Mouse (Mus musculus): ENCODE measurements at regions not wholly inside any gene's neighbourhood (a gene's known extent, or its start where the extent isn't known, plus 50 kb on each side); places are given as distances from the start of the nearest gene placed in this dataset.

GRCm38 (mm10) chr2:128416416-128416815, 174.6 kb upstream of the Spdye4c start:
- no peak for TF ChIP-seq CTCF (IDR thresholded peaks at IDR 0.05; ENCODE audit: low read depth)
- TF ChIP-seq EP300 (IDR thresholded peaks at IDR 0.05; ENCODE audit: low read depth), result no peak
- Histone ChIP-seq H3K36me3 (replicated peaks; ENCODE audit: control insufficient read depth, insufficient read depth, low read length) (no peaks in the 10 kb centered on the region), H3K27ac (ENCODE audit: low read depth) (no peak overlapping the region), H3K27me3 (ENCODE audit: control insufficient read depth, insufficient read depth, low read length) (no peaks in the 10 kb centered on the region), H3K9me3 (replicated peaks; ENCODE audit: control insufficient read depth, low read length) (no peaks in the 10 kb centered on the region), H3K4me2 (ENCODE audit: low read depth, low read length) (no peak overlapping the region), H3K4me1 (ENCODE audit: control insufficient read depth, insufficient read depth) (peaks cover 3% of the 10 kb centered on the region; the same call in 1 of the 2 replicates), H3K4me3 (ENCODE audit: low read depth, low read length) (no peak overlapping the region), H3K9ac (replicated peaks; ENCODE audit: low read depth, low read length) (no peak overlapping the region)
- DNase-seq (ENCODE audit: low spot score), result no peak
- 74% methylated on average over 7 of the region's 7 CpGs for WGBS
- ATAC-seq (ENCODE audit: insufficient read depth, low read depth), result no peak

GRCm38 (mm10) chr2:128418960-128419359, 172.0 kb upstream of the Spdye4c start:
- TF ChIP-seq EP300 (IDR thresholded peaks at IDR 0.05; ENCODE audit: low read depth) (no peak), CTCF (IDR thresholded peaks at IDR 0.05; ENCODE audit: low read depth) (no peak)
- Histone ChIP-seq H3K36me3 (replicated peaks; ENCODE audit: control insufficient read depth, insufficient read depth, low read length) (no peaks in the 10 kb centered on the region), H3K9me3 (replicated peaks; ENCODE audit: control insufficient read depth, low read length) (no peaks in the 10 kb centered on the region), H3K4me1 (ENCODE audit: control insufficient read depth, insufficient read depth) (peaks cover 3% of the 10 kb centered on the region; the same call in 1 of the 2 replicates), H3K4me2 (ENCODE audit: low read depth, low read length) (no peak overlapping the region), H3K27ac (ENCODE audit: low read depth) (no peak overlapping the region), H3K9ac (replicated peaks; ENCODE audit: low read depth, low read length) (no peak overlapping the region), H3K4me3 (ENCODE audit: low read depth, low read length) (no peak overlapping the region), H3K27me3 (ENCODE audit: control insufficient read depth, insufficient read depth, low read length) (no peaks in the 10 kb centered on the region)
- no peak for DNase-seq (ENCODE audit: low spot score)
- 65% methylated on average over 3 of the region's 3 CpGs for WGBS
- no peak for ATAC-seq (ENCODE audit: insufficient read depth, low read depth)

GRCm38 (mm10) chr2:128420406-128420805, 170.6 kb upstream of the Spdye4c start:
- DNase-seq (ENCODE audit: low spot score), result no peak
- no peak overlapping the region for H3K27ac ChIP-seq (ENCODE audit: low read depth)
- ATAC-seq (ENCODE audit: insufficient read depth, low read depth), result no peak
- no peaks in the 10 kb centered on the region for H3K9me3 ChIP-seq (replicated peaks; ENCODE audit: control insufficient read depth, low read length)
- 79% methylated on average over 10 of the region's 10 CpGs for WGBS
- H3K4me1 ChIP-seq (ENCODE audit: control insufficient read depth, insufficient read depth), result peaks cover 3% of the 10 kb centered on the region
- no peaks in the 10 kb centered on the region for H3K27me3 ChIP-seq (ENCODE audit: control insufficient read depth, insufficient read depth, low read length)
- no peak for TF ChIP-seq CTCF (IDR thresholded peaks at IDR 0.05; ENCODE audit: low read depth)
- TF ChIP-seq EP300 (IDR thresholded peaks at IDR 0.05; ENCODE audit: low read depth), result no peak
- H3K9ac ChIP-seq (replicated peaks; ENCODE audit: low read depth, low read length), result no peak overlapping the region
- H3K4me2 ChIP-seq (ENCODE audit: low read depth, low read length), result no peak overlapping the region
- H3K4me3 ChIP-seq (ENCODE audit: low read depth, low read length), result no peak overlapping the region
- H3K36me3 ChIP-seq (replicated peaks; ENCODE audit: control insufficient read depth, insufficient read depth, low read length), result no peaks in the 10 kb centered on the region

GRCm38 (mm10) chr2:128422677-128423076, 168.3 kb upstream of the Spdye4c start:
- DNase-seq (ENCODE audit: low spot score) (no peak), ATAC-seq (ENCODE audit: insufficient read depth, low read depth) (no peak)
- Histone ChIP-seq H3K4me3 (ENCODE audit: low read depth, low read length) (no peak overlapping the region), H3K9me3 (replicated peaks; ENCODE audit: control insufficient read depth, low read length) (no peaks in the 10 kb centered on the region), H3K27me3 (ENCODE audit: control insufficient read depth, insufficient read depth, low read length) (no peaks in the 10 kb centered on the region), H3K36me3 (replicated peaks; ENCODE audit: control insufficient read depth, insufficient read depth, low read length) (no peaks in the 10 kb centered on the region), H3K4me1 (ENCODE audit: control insufficient read depth, insufficient read depth) (peaks cover 6% of the 10 kb centered on the region), H3K9ac (replicated peaks; ENCODE audit: low read depth, low read length) (no peak overlapping the region), H3K27ac (ENCODE audit: low read depth) (no peak overlapping the region), H3K4me2 (ENCODE audit: low read depth, low read length) (no peak overlapping the region)
- 37% methylated on average over 6 of the region's 6 CpGs for WGBS
- peak; percentile 31 for TF ChIP-seq CTCF (IDR thresholded peaks at IDR 0.05; ENCODE audit: low read depth)
- TF ChIP-seq EP300 (IDR thresholded peaks at IDR 0.05; ENCODE audit: low read depth), result no peak

- H3K4me2 ChIP-seq (ENCODE audit: low read depth, low read length), result no peak overlapping the region
- peaks cover 12% of the 10 kb centered on the region for H3K4me1 ChIP-seq (ENCODE audit: control insufficient read depth, insufficient read depth)
- no peaks in the 10 kb centered on the region for H3K9me3 ChIP-seq (replicated peaks; ENCODE audit: control insufficient read depth, low read length)
- ATAC-seq (ENCODE audit: insufficient read depth, low read depth) (no peak), DNase-seq (ENCODE audit: low spot score) (peak; percentile 36)
- no peaks in the 10 kb centered on the region for H3K27me3 ChIP-seq (ENCODE audit: control insufficient read depth, insufficient read depth, low read length)
- no peaks in the 10 kb centered on the region for H3K36me3 ChIP-seq (replicated peaks; ENCODE audit: control insufficient read depth, insufficient read depth, low read length)
- WGBS, result 53% methylated on average over 7 of the region's 7 CpGs
- no peak overlapping the region for H3K9ac ChIP-seq (replicated peaks; ENCODE audit: low read depth, low read length)
- H3K4me3 ChIP-seq (ENCODE audit: low read depth, low read length), result no peak overlapping the region
- H3K27ac ChIP-seq (ENCODE audit: low read depth), result peak overlapping the region; percentile 8; the same call in 1 of the 2 replicates
- no peak for TF ChIP-seq EP300 (IDR thresholded peaks at IDR 0.05; ENCODE audit: low read depth)
- no peak for TF ChIP-seq CTCF (IDR thresholded peaks at IDR 0.05; ENCODE audit: low read depth)
These were observed 166.8 kb upstream of the Spdye4c start for GRCm38 (mm10) chr2:128424236-128424635.

- 68% methylated on average over 6 of the region's 6 CpGs for WGBS
- TF ChIP-seq EP300 (IDR thresholded peaks at IDR 0.05; ENCODE audit: low read depth), result no peak
- TF ChIP-seq CTCF (IDR thresholded peaks at IDR 0.05; ENCODE audit: low read depth), result no peak
- Histone ChIP-seq H3K4me3 (ENCODE audit: low read depth, low read length) (peak overlapping the region; percentile 42), H3K4me2 (ENCODE audit: low read depth, low read length) (peak overlapping the region; percentile 55), H3K27ac (ENCODE audit: low read depth) (no peak overlapping the region), H3K27me3 (ENCODE audit: control insufficient read depth, insufficient read depth, low read length) (no peaks in the 10 kb centered on the region), H3K36me3 (replicated peaks; ENCODE audit: control insufficient read depth, insufficient read depth, low read length) (no peaks in the 10 kb centered on the region), H3K9ac (replicated peaks; ENCODE audit: low read depth, low read length) (no peak overlapping the region), H3K9me3 (replicated peaks; ENCODE audit: control insufficient read depth, low read length) (no peaks in the 10 kb centered on the region), H3K4me1 (ENCODE audit: control insufficient read depth, insufficient read depth) (peaks cover 16% of the 10 kb centered on the region)
- DNase-seq (ENCODE audit: low spot score), result no peak
- ATAC-seq (ENCODE audit: insufficient read depth, low read depth), result no peak
These were observed 163.7 kb upstream of the Spdye4c start for GRCm38 (mm10) chr2:128427181-128427880.
